Mouse (Mus musculus): ENCODE measurements around the gene Atat1. TPM values are rescaled to one million over a fixed set of nuclear protein-coding genes. Genes with fewer than 3 reads are reported as not detected.

Atat1 gene
- polyA plus RNA-seq, 3 experiments from 2014 or later: 9.5 to 16.2 (median 10.5) TPM

DNA sequence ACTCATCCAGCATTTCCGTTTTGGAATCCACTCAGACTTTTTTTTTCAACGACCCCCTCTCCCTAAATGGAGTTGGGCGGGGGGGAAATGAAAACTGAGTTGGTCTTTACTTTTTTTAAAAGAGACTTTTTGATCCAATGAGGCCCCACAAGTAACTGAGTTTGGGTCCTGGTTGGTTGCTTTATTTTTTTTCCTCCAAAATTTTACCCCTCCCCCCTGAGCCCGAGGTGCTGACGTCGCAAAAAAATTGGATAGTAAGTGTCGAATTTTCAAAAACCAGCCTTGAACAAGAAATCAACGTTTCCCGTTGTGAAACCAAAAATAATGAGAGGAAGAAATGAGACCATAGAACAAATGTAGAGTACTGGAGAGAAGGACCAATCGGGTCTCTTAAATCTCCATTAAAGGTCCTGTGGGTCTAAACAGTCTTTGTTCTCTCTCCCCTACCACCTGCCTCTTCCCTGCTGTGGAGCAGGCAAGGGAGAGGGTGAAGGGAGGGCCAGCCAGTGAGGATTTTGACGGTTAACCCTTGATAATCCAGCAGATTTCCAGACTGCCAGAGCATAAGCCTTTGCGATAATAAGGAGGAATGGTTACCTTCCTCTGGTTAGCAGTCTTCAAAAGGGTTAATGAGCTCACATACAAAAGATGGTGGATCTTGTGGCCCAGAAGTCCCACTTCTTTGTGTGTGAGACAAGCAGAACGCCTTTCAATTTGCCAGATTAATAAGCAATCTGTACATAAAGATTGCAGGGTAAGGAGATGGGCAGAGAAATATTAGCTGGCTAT lies 7.8 kb upstream of the Atat1 start:
- ATAC-seq: no peak

DNA sequence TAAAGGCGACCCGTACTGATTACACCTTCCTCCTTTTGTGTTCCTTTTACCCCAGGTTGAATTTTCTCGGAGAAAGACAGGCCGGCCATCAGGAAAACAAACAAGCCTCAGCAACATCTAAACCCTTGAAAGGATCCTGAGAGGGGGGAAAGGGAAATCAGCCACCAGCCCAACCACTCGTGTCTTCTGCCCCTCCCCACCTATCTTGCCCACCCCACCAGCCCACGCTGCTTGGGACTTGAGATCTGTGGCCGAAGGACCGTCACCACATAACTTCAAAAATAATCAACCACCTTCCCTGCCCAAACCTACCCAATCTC lies 7.2 kb upstream of the Atat1 start:
- ATAC-seq: no peak

DNA sequence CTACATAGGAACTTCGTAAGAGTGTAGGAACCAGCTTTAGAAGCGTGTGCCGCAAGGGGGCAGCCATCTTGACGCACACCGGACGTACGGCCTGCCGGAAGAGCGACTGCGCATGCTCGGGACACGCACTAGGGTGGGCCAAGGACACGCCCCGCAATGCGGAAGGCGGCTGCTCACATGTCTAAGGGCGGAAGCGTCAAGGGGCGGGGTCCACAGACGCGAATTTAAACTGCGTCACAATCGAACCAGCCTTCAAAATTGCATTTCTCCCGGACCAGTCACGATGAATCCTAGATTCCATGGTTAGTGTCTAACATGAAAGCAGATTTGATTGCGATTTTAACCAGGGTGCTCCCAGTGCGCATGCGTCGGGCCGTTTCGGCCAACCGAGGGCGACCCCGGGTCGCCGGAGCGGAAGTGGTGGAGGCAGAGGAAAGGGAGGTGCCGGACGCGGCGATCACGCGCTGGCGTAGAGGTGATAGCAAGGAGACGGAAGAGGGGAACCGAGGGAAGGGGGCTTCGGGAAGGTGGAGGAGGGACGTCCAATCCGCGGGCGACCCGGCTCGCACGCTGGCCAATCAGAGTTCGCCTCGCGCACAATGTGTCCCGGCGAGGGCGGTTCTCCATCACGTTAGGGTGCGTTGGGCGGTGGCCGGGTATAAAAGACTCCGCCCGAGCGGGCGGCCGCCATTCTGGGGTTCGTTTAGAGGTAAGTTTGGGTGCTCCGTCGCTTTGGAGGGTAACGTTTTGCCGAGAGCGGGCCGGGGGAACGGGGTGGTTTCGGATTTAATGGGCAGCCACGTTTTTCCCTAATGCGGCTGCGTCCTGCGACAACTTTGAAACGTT lies 6.6 kb upstream of the Atat1 start, which contains the start of the genes Mrps18b and Ppp1r10:
Mrps18b (minus strand) TSS at position 93 of the 846 bp plus-strand sequence.
Ppp1r10 (plus strand) TSS at position 138 of the 846 bp plus-strand sequence.
- peak; percentile 87 for ATAC-seq

DNA sequence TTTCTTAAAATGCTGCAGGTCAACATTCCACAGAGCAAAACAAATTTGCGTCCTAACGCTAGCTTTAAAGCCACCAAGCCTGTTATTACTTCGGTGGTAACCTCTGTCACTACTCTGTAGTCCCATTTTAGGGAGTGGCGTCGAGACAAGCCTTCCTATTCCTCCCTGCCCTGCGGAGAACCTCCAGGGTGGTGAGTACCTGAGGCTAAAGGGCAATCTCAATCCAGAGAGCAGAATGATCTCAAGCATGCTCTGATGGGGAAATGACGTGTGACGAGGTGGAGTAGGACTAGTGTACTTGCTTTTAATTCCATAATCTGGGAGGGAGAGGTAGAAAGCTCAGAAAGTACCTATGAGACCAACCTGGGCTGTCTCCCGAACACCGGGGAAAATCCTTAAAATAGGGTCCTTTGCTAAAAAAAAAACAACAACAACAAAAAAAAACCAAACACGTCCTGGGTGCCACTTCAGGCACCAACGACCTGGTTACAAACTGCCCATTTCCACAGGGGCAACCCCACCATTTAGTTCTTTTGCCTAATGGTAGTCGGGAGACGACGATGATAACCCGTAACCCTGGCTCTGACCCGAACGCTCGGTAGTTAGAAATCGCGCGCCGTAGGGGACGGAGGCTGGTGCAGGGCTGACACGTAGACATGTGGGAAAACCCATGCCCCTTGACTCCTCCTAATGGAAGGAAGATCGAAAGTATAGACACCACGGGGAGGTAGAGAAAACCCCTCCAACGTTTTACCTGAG lies 5.8 kb upstream of the Atat1 start:
- ATAC-seq: peak; percentile 0

DNA sequence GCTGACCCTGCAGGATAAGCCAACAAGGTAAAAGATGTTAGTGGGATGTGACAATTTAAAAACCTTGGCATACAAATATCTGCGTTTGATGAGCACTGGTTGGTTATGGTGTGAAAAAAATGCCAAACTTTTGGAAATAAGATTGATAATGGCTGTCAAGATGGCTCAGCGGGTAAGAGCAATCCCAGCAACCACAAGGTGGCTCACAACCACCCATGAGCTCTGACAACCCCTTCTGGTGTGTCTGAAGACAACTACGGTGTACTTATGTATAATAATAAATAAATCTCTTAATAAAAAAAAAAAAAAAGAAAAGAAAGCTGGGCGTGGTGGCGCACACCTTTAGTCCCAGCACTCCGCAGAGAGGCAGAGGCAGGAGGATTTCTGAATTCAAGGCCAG lies 5.1 kb upstream of the Atat1 start:
- no peak for ATAC-seq

DNA sequence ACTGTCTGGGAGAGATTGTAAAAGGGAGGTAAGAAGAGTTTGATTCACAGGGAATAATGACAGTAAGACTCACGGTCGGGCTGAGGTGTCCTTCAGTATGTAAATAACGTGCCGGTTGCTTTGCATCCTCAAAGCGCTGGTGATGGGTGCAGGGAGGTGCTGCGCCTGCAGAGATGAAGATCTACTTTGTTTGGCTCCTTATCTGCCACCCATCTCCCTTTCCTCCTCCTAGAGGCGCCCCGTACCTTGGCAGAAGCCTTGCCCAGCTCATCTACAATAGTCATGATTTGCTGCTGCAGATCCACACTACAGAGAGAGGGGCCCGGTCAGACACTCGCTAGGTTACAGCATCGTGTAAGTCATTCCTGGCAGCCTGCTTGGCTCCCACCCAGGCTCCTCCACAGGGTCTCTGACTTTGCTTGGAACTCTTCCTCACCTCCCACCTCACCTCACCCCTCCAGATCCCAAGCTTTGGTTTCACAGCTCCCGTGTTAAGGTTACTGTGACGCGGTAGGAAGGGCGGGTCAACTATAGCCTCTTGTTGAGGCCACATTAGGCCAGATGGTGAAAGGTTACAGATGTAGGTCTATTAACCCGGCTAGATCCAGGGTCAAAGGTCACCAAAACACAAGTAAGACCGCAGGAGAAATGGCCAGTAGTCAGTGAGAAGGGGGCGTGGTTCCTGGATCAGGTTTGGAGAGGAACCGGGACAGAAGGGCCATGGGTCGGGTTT lies 523 bp downstream of the Atat1 start:
- peak; percentile 19 for ATAC-seq

DNA sequence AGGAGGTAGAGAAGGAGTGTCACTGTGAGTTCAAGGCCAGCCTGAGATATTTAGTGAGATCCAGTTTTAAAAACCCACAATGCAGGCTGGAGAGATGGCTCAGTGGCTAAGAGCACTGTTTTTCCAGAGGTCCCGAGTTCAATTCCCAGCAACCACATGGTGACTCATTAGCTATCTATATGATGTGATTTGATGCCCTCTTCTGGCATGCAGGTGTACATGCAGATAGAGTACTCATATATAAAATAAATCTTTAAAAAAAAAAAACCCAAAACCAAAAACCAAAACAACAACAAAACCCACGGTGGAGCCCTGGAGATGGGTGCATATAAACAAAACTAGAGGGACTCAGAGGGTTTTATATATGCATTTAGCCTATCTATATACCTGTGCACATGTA lies 2.3 kb downstream of the Atat1 start:
- no peak for ATAC-seq

DNA sequence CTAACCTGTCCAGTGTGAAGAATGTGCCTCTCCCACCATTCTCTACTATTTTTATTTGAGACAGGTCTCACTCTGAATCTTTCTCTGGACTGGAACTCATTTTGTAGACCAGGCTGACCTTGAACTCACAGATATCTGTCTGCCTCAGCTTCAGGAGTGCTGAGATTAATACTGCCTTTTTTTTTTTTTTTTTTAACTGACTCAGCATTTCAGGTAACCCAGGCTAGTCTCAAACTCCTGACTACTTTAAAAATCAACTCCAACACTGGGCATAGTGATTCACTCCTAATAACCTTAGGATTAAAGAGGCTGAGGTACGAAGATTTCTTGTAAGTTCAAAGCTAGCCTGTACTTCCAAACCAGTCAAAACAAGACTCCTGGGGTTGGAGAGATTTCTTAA lies 4.3 kb downstream of the Atat1 start:
- no peak for ATAC-seq

DNA sequence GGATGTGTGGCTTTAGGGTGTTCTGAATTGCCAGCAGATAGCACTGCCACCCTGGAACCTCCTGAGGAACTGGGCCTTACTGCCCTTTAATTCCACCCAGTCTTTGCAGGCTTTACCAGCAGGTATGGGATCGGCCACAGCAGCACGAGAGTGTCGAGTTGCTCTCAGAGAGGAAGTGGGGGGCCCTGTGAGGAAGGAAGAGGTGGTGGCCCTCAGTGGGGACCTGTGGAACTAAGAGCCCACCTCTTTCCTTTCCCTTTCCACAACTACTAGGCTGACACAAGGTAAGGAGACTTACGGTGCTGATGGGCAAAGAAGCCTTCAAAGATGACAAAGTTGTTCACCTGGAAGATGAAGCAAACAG lies 5.9 kb downstream of the Atat1 start:
- ATAC-seq: no peak

DNA sequence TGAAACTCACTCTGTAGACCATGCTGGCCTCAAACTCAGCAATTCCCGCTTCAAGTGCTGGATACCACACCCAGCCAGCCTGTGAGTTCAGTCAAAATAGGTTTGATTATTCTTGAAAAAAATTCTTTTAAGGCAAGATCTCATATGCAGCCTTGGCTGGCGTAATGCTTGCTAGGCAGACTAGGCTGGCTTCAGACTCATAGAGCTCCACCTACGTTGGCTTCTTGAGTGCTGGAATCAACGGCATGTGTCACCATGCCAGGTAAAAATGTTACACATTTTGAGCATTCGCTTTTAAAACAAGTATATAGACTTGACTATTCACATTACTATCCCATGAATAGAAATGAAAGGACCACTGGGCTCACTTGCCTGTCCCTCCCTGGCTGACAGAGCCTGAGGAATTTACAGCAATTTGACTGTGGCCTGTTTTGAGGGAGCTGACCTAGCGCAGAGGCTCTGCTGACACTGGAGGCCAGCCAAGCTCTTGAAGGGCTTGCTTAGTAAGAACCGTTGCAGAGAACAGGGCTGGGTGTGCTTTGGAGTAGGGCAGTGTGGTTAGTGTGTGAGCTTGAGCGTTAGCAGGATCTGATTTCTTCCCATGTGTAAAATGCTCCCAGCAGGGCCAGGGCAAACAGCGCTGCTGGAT lies 6.4 kb downstream of the Atat1 start:
- ATAC-seq: no peak

DNA sequence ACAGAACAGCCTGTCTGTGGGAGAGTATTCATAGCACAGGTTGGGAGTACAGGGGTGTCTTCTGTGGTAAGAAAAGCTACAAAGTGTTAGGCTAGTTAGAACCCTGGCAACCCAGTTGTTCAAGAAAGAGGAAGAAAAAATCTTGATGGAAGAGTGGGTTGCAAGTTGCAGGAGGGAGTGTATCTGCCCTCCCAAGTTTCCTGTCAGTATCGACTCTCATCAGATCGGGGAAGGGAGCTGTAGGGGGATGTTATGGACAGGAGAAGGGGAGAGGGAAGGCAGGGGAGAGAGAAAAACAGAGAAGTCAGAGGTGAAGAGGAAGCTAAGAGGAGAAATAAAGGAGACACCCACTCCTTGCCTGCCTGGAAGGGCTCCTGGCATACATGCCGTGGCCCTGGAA lies 9.2 kb downstream of the Atat1 start:
- ATAC-seq: no peak

DNA sequence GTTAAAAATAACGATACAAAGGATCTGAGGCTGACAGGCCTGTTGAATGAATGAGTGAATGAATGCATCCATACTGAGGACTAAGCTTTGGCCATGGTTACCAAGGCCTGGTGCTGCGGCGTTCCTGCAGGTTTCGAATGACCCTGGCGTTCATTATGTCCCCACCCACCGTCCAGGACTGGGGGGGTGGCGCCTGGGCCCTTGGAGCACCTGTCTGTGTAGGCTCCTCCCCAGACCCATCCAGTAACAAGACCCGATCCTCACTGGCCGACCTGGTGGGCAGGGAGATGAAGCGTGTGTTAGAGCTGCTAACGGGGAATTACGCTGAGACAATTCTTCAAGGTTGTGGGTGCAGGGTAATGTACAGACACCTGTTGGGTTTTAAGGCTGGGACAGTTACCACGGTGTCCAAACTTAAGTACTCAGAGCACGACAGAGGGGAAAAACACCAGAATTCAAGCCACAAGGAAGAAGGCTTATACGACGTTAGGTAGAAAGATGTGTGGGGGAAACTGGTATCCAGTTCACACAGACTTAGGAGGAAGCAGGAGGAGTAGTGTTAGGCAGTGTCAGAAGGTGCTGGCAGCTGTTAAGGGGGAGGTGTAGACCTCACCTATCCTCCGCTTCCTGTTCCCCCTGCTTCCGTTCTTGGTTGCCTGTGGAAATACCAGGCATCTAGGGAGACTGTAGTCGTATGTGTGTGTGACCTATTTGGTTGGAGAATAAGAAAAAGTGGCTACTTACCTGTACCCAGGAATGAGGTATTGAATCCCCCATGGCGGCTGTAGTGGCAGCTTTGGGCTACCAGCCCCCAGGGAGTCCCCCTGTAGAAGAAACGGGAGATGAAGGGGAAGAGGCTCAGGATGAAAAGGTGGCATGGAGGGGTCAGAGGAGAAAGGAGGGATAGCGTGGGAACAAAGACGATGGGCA lies 12.0 kb downstream of the Atat1 start:
- peak; percentile 39 for ATAC-seq

DNA sequence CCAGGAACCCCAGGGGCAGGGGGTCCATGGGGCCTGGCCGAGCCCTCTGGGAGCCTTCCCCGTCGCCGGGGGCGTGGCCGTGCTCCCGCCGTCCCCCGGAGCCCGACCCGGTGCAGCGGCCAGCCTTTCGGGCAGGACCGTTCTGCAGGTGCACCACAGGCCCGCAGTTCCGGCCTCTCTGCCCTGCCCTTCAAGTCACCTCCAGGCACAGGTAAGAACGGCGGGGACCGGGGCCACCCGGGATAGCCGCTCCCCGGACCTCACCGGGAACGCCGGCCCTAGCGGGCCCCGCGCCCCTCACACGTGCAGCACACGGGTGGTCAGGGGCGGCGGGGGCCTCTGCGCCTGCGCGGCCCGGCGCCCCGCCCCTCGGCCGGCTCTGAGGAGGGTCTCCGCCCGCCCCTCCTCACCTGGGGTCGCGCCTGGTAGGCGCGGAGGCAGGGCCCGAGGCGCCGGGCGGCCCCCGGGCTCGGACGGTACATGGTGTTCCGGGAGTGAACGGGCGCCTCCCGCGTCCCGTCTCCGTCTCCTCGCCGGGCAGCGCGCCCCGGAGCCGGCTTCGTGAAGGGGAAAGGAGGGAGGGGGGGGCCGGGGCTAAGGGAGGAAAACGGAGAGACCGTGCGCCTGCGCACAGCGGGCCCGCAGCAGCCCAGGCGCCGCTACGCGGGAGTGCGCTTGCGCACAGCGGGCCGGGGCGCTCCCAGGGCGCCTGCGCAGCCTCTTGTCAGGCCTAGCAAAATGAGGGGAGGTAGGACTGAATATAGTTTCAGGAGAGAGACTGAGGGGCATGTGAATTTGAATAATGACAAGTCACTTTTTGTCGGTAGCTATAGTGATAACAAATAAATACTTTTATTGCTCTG lies 12.9 kb downstream of the Atat1 start, which contains the start of gene 2310061I04Rik:
2310061I04Rik (minus strand) TSS at position 651 of the 863 bp plus-strand sequence.
- peak; percentile 75 for ATAC-seq

DNA sequence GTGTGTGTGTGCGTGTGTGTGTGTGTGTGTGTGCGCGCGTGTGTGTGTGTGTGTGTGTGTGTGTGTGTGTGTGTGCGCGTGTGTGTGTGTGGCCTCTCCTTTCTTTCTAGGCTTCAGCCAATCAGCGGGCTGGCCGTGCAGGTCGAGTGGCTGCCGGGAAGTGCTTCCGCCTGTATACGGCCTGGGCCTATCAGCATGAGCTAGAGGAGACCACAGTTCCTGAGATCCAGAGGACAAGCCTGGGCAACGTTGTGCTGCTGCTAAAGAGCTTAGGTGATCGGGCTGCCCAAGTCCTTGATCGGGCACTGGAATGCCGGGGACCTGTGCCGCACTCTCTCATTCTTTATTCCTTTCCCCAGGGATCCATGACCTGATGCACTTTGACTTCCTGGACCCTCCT lies 22.1 kb downstream of the Atat1 start:
- no peak for ATAC-seq

DNA sequence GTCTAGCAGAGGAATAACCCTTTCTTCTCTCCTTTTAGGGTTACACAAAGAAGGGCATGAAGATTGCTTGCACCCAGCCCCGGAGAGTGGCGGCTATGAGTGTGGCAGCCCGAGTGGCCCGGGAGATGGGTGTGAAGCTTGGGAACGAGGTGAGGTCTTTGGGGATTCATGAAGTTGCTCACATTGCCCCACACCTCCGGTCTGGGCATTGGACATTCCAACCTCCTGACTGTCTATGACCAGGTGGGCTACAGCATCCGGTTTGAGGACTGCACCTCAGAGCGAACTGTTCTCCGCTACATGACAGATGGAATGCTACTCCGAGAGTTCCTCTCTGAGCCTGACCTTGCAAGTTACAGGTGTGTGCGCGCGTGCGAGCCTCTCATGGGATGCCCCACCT lies 26.1 kb downstream of the Atat1 start:
- ATAC-seq: no peak

DNA sequence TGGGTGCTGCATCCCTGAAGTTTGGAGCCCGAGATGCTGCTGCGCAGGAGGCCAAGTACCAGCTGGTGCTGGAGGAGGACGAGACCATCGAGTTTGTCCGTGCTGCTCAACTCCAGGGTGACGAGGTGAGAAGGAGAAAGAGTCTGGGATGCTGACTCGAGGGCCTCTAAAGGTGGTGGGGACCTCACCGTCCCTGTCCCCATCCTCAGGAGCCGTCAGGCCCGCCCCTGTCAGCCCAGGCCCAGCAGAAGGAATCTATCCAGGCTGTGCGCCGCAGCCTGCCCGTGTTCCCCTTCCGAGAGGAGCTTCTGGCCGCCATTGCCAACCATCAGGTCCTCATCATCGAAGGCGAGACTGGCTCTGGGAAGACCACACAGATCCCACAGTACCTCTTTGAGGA lies 27.0 kb downstream of the Atat1 start:
- no peak for ATAC-seq

DNA sequence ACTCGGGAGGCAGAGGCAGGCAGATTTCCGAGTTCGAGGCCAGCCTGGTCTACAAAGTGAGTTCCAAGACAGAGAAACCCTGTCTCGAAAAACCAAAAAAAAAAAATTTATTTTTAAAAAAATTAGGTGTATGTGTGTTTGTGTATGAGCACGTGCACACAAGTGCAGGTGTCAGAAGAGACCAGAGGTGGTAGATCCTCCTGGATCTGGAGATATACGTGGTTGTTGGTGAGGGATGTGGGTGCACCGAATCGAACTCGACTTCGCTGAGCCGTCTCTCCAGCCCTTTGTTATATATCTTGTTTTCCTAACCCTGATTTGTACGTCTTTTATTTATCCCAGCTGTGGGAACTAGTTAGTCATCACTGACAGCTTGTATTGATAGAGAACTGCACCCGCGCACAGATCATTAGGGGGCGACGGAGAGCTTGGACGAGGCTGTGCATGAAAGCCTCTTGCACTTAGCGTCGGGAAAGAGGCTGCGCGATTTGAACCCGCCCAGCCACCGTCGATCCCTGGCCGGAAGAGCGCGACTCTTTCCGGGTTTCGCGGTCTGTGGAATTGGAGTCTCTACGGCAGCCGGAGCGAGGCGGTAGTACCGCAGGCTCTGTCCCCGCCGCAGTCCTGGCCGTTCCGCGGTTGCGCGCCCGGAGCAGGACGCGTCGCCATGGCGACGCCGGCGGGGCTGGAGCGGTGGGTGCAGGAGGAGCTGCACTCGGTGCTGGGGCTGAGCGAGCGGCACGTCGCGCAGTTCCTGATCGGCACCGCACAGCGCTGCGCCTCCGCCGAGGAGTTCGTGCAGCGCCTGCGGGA lies 30.4 kb downstream of the Atat1 start, which contains the start of gene Dhx16:
Dhx16 (plus strand) TSS at position 575 of the 813 bp plus-strand sequence.
- peak; percentile 93 for ATAC-seq

DNA sequence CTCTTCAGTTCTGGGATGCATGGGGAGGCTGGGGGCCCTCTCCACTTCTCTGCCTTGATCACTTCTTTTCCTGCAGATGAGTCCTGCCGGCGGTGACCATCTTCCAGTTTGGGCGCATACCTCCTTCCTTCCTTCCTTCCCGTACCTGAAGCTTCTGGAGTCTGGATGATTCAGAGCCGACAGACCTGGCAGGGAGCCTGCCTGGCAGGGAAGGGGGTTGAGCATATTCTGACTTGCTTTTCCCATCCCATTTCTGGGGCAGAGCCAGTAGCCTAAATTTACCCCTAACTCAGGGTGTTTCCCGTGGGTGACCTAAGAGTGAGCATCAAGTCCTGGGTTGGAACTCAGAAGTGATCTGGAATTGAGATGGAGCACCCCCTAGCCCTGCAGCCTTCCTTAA lies 35.2 kb downstream of the Atat1 start:
- ATAC-seq: no peak
